Mouse (Mus musculus) liver, postnatal 0 days (tissue): ENCODE measurements around the gene Ybx2.

Source experiments
- CTCF ChIP-seq: sonication (generic); IDR thresholded peaks from 2 replicates; pipeline ENCODE4 v1.5.1; 2016; ENCODE audit warnings: antibody characterized with exemption, low read depth
- EP300 ChIP-seq: IDR thresholded peaks from 2 replicates; pipeline ENCODE4 v1.6.1; 2016; ENCODE audit warnings: antibody characterized with exemption, low read depth, mild to moderate bottlenecking

DNA sequence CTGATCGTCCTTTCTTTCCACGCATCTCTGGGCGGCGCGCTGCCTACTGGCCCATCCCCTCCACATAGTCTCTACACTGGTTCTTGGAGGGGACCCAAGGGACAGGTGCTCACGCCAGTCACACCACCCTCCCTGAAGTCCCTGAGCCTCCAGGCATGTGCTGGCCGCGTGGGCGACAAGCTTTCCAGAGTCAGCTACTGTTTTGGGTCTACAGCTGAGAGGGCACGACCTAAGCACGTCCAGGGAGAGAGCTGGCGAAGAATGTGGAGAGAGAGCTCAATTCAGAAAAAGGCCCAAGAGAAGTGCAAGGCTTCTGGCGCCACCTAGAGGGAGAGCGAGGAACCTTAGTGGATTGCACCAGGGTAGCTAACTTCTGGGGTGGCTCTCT is 13.2 kb downstream of the Ybx2 start:
- TF ChIP-seq CTCF: peak; percentile 98
- TF ChIP-seq EP300: no peak
